In genomic region chr3:156423100-156423499, GRCm38 (mm10) we compare ENCODE assay signal across 28 mouse cellular contexts.
DNase-seq lines count a peak whose midpoint lies in the region; ATAC-seq and TF ChIP-seq lines count a peak whose summit lies in the region.
"Had no signal": no experiment of that assay in that cellular context is flagged by ENCODE, and none has a peak within 500 bp of the region (broad histone marks: within the 10 kb centered on the region; RNA-seq: fewer than 3 reads in every experiment).

No protein-coding gene starts in this region.

- peak; percentile 45 for DNase-seq in forebrain, postnatal 0 days
- peak; percentile 13 for DNase-seq in left cerebral cortex, adult 11 months (ENCODE audit: low spot score)
- DNase-seq in left cerebral cortex, adult 8-10 months (ENCODE audit: low spot score in 2 of 2), result no peak
- DNase-seq in brain, embryonic 18.5 days (ENCODE audit: low read depth, low spot score), result peak; percentile 14
- no peak for DNase-seq in hindbrain, postnatal 0 days (ENCODE audit: low spot score)
- DNase-seq: adrenal gland, adult 2 months; adrenal gland, postnatal 14 days; cerebellum, adult 11 months; cerebellum, adult 2 months; cerebellum, adult 9-11 months; cerebellum, postnatal 25 days; gastrocnemius, postnatal 10 days; heart, adult 18-20 months; heart, postnatal 10 days; heart, postnatal 36 days; kidney, adult 18-20 months had no signal

- H3K9me3 ChIP-seq in forebrain, postnatal 0 days (ENCODE audit: low read length), result no peaks in the 10 kb centered on the region
- no peaks in the 10 kb centered on the region for H3K9me3 ChIP-seq in forebrain, embryonic 12.5 days
- no peaks in the 10 kb centered on the region for H3K9me3 ChIP-seq in hindbrain, postnatal 0 days (ENCODE audit: low read length)
- H3K9me3 ChIP-seq: embryonic facial prominence, embryonic 13.5 days; forebrain, embryonic 10.5 days; heart, embryonic 15.5 days; hindbrain, embryonic 10.5 days had no signal

- no peak overlapping the region for H3K4me2 ChIP-seq in forebrain, postnatal 0 days (ENCODE audit: low read depth)
- no peak overlapping the region for H3K4me2 ChIP-seq in forebrain, embryonic 12.5 days
- no peak overlapping the region for H3K4me2 ChIP-seq in hindbrain, postnatal 0 days (ENCODE audit: low read depth, low read length)
- H3K4me2 ChIP-seq: embryonic facial prominence, embryonic 13.5 days; heart, embryonic 12.5 days; heart, embryonic 15.5 days; hindbrain, embryonic 13.5 days had no signal

- H3K27me3 ChIP-seq in forebrain, postnatal 0 days (ENCODE audit: insufficient read depth, low read length), result no peaks in the 10 kb centered on the region
- no peaks in the 10 kb centered on the region for H3K27me3 ChIP-seq in forebrain, embryonic 12.5 days
- H3K27me3 ChIP-seq in hindbrain, postnatal 0 days (ENCODE audit: insufficient read depth, low read length), result no peaks in the 10 kb centered on the region
- H3K27me3 ChIP-seq: embryonic facial prominence, embryonic 13.5 days; heart, embryonic 12.5 days; heart, embryonic 15.5 days; hindbrain, embryonic 13.5 days had no signal

- H3K9ac ChIP-seq in forebrain, postnatal 0 days, result no peak overlapping the region
- H3K9ac ChIP-seq in forebrain, embryonic 12.5 days, result no peak overlapping the region
- no peak overlapping the region for H3K9ac ChIP-seq in hindbrain, postnatal 0 days (replicated peaks; ENCODE audit: low read length)
- H3K9ac ChIP-seq: embryonic facial prominence, embryonic 13.5 days; heart, embryonic 12.5 days; heart, embryonic 15.5 days; hindbrain, embryonic 13.5 days had no signal

- 29% methylated on average over 3 of the region's 3 CpGs for WGBS in forebrain, postnatal 0 days
- 63% methylated on average over 3 of the region's 3 CpGs for WGBS in forebrain, embryonic 12.5 days
- 58% methylated on average over 3 of the region's 3 CpGs for WGBS in hindbrain, postnatal 0 days

- H3K36me3 ChIP-seq in forebrain, postnatal 0 days (ENCODE audit: insufficient read depth), result no peaks in the 10 kb centered on the region
- H3K36me3 ChIP-seq in forebrain, embryonic 12.5 days (replicated peaks), result no peaks in the 10 kb centered on the region
- no peaks in the 10 kb centered on the region for H3K36me3 ChIP-seq in hindbrain, postnatal 0 days (ENCODE audit: insufficient read depth, low read length)
- H3K36me3 ChIP-seq: embryonic facial prominence, embryonic 13.5 days; forebrain, embryonic 10.5 days; heart, embryonic 12.5 days; heart, embryonic 15.5 days; hindbrain, embryonic 10.5 days; hindbrain, embryonic 13.5 days had no signal

- no peaks in the 10 kb centered on the region for H3K4me1 ChIP-seq in forebrain, postnatal 0 days (ENCODE audit: insufficient read depth)
- no peaks in the 10 kb centered on the region for H3K4me1 ChIP-seq in forebrain, embryonic 12.5 days
- no peaks in the 10 kb centered on the region for H3K4me1 ChIP-seq in hindbrain, postnatal 0 days (ENCODE audit: insufficient read depth, low read length)
- H3K4me1 ChIP-seq: embryonic facial prominence, embryonic 13.5 days; forebrain, embryonic 10.5 days; heart, embryonic 12.5 days; heart, embryonic 15.5 days; hindbrain, embryonic 10.5 days; hindbrain, embryonic 13.5 days had no signal

- no peak for TF ChIP-seq CTCF in forebrain, postnatal 0 days (IDR thresholded peaks at IDR 0.05; ENCODE audit: low read depth)
- TF ChIP-seq CTCF in hindbrain, postnatal 0 days (IDR thresholded peaks at IDR 0.05; ENCODE audit: low read depth), result no peak

- peak; percentile 32; the same call in 1 of the 2 replicates for ATAC-seq in forebrain, postnatal 0 days
- ATAC-seq in forebrain, embryonic 12.5 days (ENCODE audit: low FRiP score), result no peak
- ATAC-seq in hindbrain, postnatal 0 days, result no peak
- ATAC-seq: CD4-positive, CD25-positive, alpha-beta regulatory T cell, adult 4 months; forebrain, embryonic 16.5 days; hindbrain, embryonic 16.5 days; inflammation-experienced regulatory T-cells, adult 6 months; intestine, embryonic 16.5 days had no signal

- no peak overlapping the region for H3K27ac ChIP-seq in forebrain, postnatal 0 days (ENCODE audit: low read depth, low read length)
- H3K27ac ChIP-seq in forebrain, embryonic 12.5 days, result no peak overlapping the region
- no peak overlapping the region for H3K27ac ChIP-seq in hindbrain, postnatal 0 days
- H3K27ac ChIP-seq: embryonic facial prominence, embryonic 13.5 days; forebrain, embryonic 10.5 days; heart, embryonic 15.5 days; hindbrain, embryonic 10.5 days; hindbrain, embryonic 13.5 days had no signal

- H3K4me3 ChIP-seq in forebrain, postnatal 0 days (ENCODE audit: low read depth, low read length), result no peak overlapping the region
- H3K4me3 ChIP-seq in forebrain, embryonic 12.5 days (replicated peaks), result no peak overlapping the region
- no peak overlapping the region for H3K4me3 ChIP-seq in hindbrain, postnatal 0 days (ENCODE audit: low read length)
- H3K4me3 ChIP-seq: embryonic facial prominence, embryonic 13.5 days; forebrain, embryonic 10.5 days; heart, embryonic 12.5 days; heart, embryonic 15.5 days; hindbrain, embryonic 10.5 days; hindbrain, embryonic 13.5 days had no signal

Comparison
In these comparisons a context has a peak if more than half of its experiments do, and no peak if none do; other contexts are left out.
1. DNase-seq: peak in forebrain, postnatal 0 days (single experiment), left cerebral cortex, adult 11 months (single experiment) and brain, embryonic 18.5 days (single experiment); none in left cerebral cortex, adult 8-10 months (0 of 2) and hindbrain, postnatal 0 days (single experiment).